In the genomic region with DNA sequence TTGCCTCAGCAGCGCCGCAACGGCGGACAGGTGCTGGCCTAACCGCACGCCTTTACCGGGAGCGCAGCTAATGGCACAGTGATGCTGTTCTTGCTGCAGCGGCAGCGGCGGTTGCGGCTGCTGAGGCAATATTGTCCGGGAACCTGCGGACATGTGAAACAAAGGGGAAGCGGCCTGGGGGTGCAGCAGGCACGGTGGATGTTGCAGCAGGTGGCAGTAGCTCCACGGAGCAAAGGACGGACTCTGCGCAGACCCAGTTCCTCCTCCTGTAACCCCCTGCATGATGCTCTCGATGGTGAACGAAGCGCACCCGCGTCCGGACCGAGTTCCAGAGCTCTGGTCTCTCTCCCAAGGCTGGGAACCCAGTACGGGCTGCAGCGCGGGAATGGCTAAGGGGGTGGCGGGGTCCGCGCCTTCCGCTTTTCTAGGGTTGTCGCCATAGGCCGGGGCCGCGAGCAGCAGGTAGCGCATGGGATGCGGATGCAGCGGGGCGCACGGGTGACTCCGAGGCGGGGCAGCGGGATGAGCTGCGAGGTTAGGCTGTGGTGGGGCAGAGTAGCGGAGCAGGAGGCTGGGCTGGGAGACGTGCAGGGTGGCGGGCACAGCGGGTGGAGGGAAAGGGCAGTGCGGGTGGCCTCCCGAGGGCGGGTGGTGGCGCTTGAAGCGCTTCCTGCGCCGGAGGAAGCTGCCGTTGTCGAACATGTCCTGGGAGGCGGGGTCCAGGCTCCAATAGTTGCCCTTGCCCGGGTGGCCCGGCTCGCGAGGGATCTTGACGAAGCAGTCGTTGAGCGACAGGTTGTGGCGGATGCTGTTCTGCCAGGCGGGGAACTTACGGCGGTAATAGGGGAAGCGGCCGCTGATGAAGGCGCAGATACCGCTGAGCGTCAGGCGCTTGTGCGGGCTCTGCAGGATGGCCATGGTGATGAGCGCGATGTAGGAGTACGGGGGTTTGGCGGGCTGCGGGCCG, we compare ENCODE assay signal across 7 mouse cellular contexts. TPM values are rescaled to one million over a fixed set of nuclear protein-coding genes. Genes with fewer than 3 reads are reported as not detected.
DNase-seq lines count a peak whose midpoint lies in the region; ATAC-seq and TF ChIP-seq lines count a peak whose summit lies in the region.

No protein-coding gene starts in this region.

- under 1% methylated on average over 53 of the region's 84 CpGs for WGBS in embryonic facial prominence, embryonic 14.5 days
- WGBS in hindbrain, embryonic 15.5 days = under 1% methylated on average over 84 of the region's 84 CpGs
- WGBS in liver, embryonic 16.5 days (ENCODE audit: insufficient replicate concordance) = under 1% methylated on average over 84 of the region's 84 CpGs

- peak; percentile 19; the same call in 1 of the 2 replicates for TF ChIP-seq POLR2A in testis, adult 2 months (IDR thresholded peaks at IDR 0.05; ENCODE audit: control insufficient read depth, low read depth, low read length)

- no peaks in the 10 kb centered on the region for H3K9me3 ChIP-seq in embryonic facial prominence, embryonic 14.5 days (ENCODE audit: control insufficient read depth, low read length)
- no peaks in the 10 kb centered on the region for H3K9me3 ChIP-seq in hindbrain, embryonic 15.5 days
- no peaks in the 10 kb centered on the region for H3K9me3 ChIP-seq in liver, embryonic 16.5 days (replicated peaks; ENCODE audit: control insufficient read depth, low read length)

- peak overlapping the region; percentile 65 for H3K4me2 ChIP-seq in embryonic facial prominence, embryonic 14.5 days (ENCODE audit: low read depth, low read length)
- peak overlapping the region; percentile 67 for H3K4me2 ChIP-seq in hindbrain, embryonic 15.5 days
- peak overlapping the region; percentile 12 for H3K4me2 ChIP-seq in liver, embryonic 16.5 days (ENCODE audit: low read depth, low read length)

- ATAC-seq in embryonic facial prominence, embryonic 14.5 days (ENCODE audit: low read depth) = 0 out of 2 replicates have a peak, but pooled peaks have one; percentile 23
- peak; percentile 54; the same call in 1 of the 2 replicates for ATAC-seq in hindbrain, embryonic 15.5 days (ENCODE audit: low FRiP score, low read depth)
- ATAC-seq in liver, embryonic 16.5 days (ENCODE audit: low read depth) = peak; percentile 7; the same call in 1 of the 2 replicates

- no peaks in the 10 kb centered on the region for H3K36me3 ChIP-seq in testis, adult 2 months (ENCODE audit: control insufficient read depth, insufficient read depth, low read length)
- H3K36me3 ChIP-seq in embryonic facial prominence, embryonic 14.5 days (ENCODE audit: control insufficient read depth, insufficient read depth, low read length) = no peaks in the 10 kb centered on the region
- H3K36me3 ChIP-seq in hindbrain, embryonic 15.5 days = no peaks in the 10 kb centered on the region
- no peaks in the 10 kb centered on the region for H3K36me3 ChIP-seq in liver, embryonic 16.5 days (ENCODE audit: control insufficient read depth, insufficient read depth)
- H3K36me3 ChIP-seq in splenic B cell, adult 2 months (ENCODE audit: control insufficient read depth, insufficient read depth, low read length, poor library complexity, severe bottlenecking) = no peaks in the 10 kb centered on the region

- peaks cover 26% of the 10 kb centered on the region for H3K4me1 ChIP-seq in testis, adult 2 months (ENCODE audit: control insufficient read depth, insufficient read depth, low read length)
- peaks cover 6% of the 10 kb centered on the region; the same call in 1 of the 2 replicates for H3K4me1 ChIP-seq in embryonic facial prominence, embryonic 14.5 days (ENCODE audit: control insufficient read depth, insufficient read depth, low read length)
- H3K4me1 ChIP-seq in hindbrain, embryonic 15.5 days (replicated peaks) = peaks cover 23% of the 10 kb centered on the region
- no peaks in the 10 kb centered on the region for H3K4me1 ChIP-seq in liver, embryonic 16.5 days (ENCODE audit: control insufficient read depth, low read depth, low read length)

- DNase-seq in testis, postnatal 14 days (ENCODE audit: low spot score) = no peak
- DNase-seq in embryonic facial prominence, embryonic 14.5 days (ENCODE audit: low spot score) = no peak
- DNase-seq in splenic B cell, adult 2 months (ENCODE audit: low read depth, low spot score) = peak; percentile 47
- DNase-seq in layer of hippocampus, postnatal 25 days (ENCODE audit: extremely low spot score in 1 of 2, low spot score in 1 of 2) = no peak

- H3K4me3 ChIP-seq in testis, adult 2 months (ENCODE audit: control insufficient read depth, low read depth, low read length) = peak overlapping the region; percentile 74
- peak overlapping the region; percentile 41 for H3K4me3 ChIP-seq in embryonic facial prominence, embryonic 14.5 days (ENCODE audit: low read depth, low read length)
- peak overlapping the region; percentile 37 for H3K4me3 ChIP-seq in hindbrain, embryonic 15.5 days
- peak overlapping the region; percentile 18 for H3K4me3 ChIP-seq in liver, embryonic 16.5 days (ENCODE audit: low read depth, low read length)

- no peak for TF ChIP-seq CTCF in testis, adult 2 months (IDR thresholded peaks at IDR 0.05; ENCODE audit: control insufficient read depth, insufficient read depth, insufficient replicate concordance, low read depth, low read length)

- no peak overlapping the region for H3K9ac ChIP-seq in embryonic facial prominence, embryonic 14.5 days (ENCODE audit: low read depth, low read length)
- no peak overlapping the region for H3K9ac ChIP-seq in hindbrain, embryonic 15.5 days
- no peak overlapping the region for H3K9ac ChIP-seq in liver, embryonic 16.5 days (ENCODE audit: low read depth, low read length)

- no peak overlapping the region for H3K27ac ChIP-seq in testis, adult 2 months (ENCODE audit: control insufficient read depth, insufficient read depth, low read depth, low read length)
- H3K27ac ChIP-seq in embryonic facial prominence, embryonic 14.5 days (replicated peaks; ENCODE audit: low read depth, low read length) = no peak overlapping the region
- no peak overlapping the region for H3K27ac ChIP-seq in hindbrain, embryonic 15.5 days (replicated peaks)
- no peak overlapping the region for H3K27ac ChIP-seq in liver, embryonic 16.5 days (ENCODE audit: low read length)

- no peaks in the 10 kb centered on the region for H3K27me3 ChIP-seq in testis, adult 2 months (ENCODE audit: control insufficient read depth, insufficient read depth, low read length)
- H3K27me3 ChIP-seq in embryonic facial prominence, embryonic 14.5 days (replicated peaks; ENCODE audit: control insufficient read depth, insufficient read depth, low read length) = peaks cover 91% of the 10 kb centered on the region
- peaks cover 71% of the 10 kb centered on the region for H3K27me3 ChIP-seq in hindbrain, embryonic 15.5 days
- peaks cover 78% of the 10 kb centered on the region for H3K27me3 ChIP-seq in liver, embryonic 16.5 days (ENCODE audit: control insufficient read depth, insufficient read depth, low read depth, low read length)
- no peaks in the 10 kb centered on the region; the same call in none of the 2 replicates for H3K27me3 ChIP-seq in splenic B cell, adult 2 months (ENCODE audit: control insufficient read depth, insufficient read depth, low read length, poor library complexity, severe bottlenecking)

RNA-seq across cellular contexts. Expression of a gene that starts 1.1 kb away (rescaled TPM):
- not detected in 2 replicates for polyA plus RNA-seq in testis, adult 2 months (2012; rRNA removed)
- not detected in 2 replicates for polyA plus RNA-seq in embryonic facial prominence, embryonic 14.5 days (2014; fragmentation: Nextera tagmentation; extraction: Ambion mirVana)
- 0.16 and 0.27 TPM in 2 replicates for polyA plus RNA-seq in hindbrain, embryonic 15.5 days (2015; fragmentation: Nextera tagmentation; extraction: Ambion mirVana)
- polyA plus RNA-seq in liver, embryonic 16.5 days (2015; fragmentation: Nextera tagmentation; extraction: Ambion mirVana) = 0.08 TPM in 1 of 2 replicates, not detected in the other
- not detected for total RNA-seq in layer of hippocampus, postnatal 25 days (2021)

RNA-seq across cellular contexts. Expression of a gene that starts 24.4 kb away (rescaled TPM):
- 10.2 and 14.2 TPM in 2 replicates for polyA plus RNA-seq in testis, adult 2 months (2012; rRNA removed)
- polyA plus RNA-seq in embryonic facial prominence, embryonic 14.5 days (2014; fragmentation: Nextera tagmentation; extraction: Ambion mirVana) = 229 and 272 TPM in 2 replicates
- polyA plus RNA-seq in hindbrain, embryonic 15.5 days (2015; fragmentation: Nextera tagmentation; extraction: Ambion mirVana) = 271 and 287 TPM in 2 replicates
- 115 and 126 TPM in 2 replicates for polyA plus RNA-seq in liver, embryonic 16.5 days (2015; fragmentation: Nextera tagmentation; extraction: Ambion mirVana)
- 100 to 1,000 TPM; 189 to 216 TPM for total RNA-seq in layer of hippocampus, postnatal 25 days (2021)

RNA-seq across cellular contexts. Expression of a gene that starts 38.2 kb away (rescaled TPM):
- polyA plus RNA-seq in testis, adult 2 months (2012; rRNA removed) = 0.38 and 3.5 TPM in 2 replicates
- 6.8 and 7.3 TPM in 2 replicates for polyA plus RNA-seq in embryonic facial prominence, embryonic 14.5 days (2014; fragmentation: Nextera tagmentation; extraction: Ambion mirVana)
- 1.2 and 2.2 TPM in 2 replicates for polyA plus RNA-seq in hindbrain, embryonic 15.5 days (2015; fragmentation: Nextera tagmentation; extraction: Ambion mirVana)
- polyA plus RNA-seq in liver, embryonic 16.5 days (2015; fragmentation: Nextera tagmentation; extraction: Ambion mirVana) = 0.06 and 0.14 TPM in 2 replicates
- 1 to 10 TPM; 3.2 to 3.6 TPM for total RNA-seq in layer of hippocampus, postnatal 25 days (2021)

Comparison
In these comparisons a context has a peak if more than half of its experiments do, and no peak if none do; other contexts are left out.
1. H3K4me3 ChIP-seq: peak in every context shown above with its lines; median percentile 74 in testis, adult 2 months; 41 in embryonic facial prominence, embryonic 14.5 days; 37 in hindbrain, embryonic 15.5 days; 18 in liver, embryonic 16.5 days.
2. H3K4me2 ChIP-seq: peak in every context shown above with its lines; median percentile 67 in hindbrain, embryonic 15.5 days; 65 in embryonic facial prominence, embryonic 14.5 days; 12 in liver, embryonic 16.5 days.